Mouse (Mus musculus): ENCODE measurements around the gene Olfr1317. TPM values are rescaled to one million over a fixed set of nuclear protein-coding genes. Genes with fewer than 3 reads are reported as not detected.

Olfr1317 gene
- not detected for total RNA-seq (2021)

GRCm38 (mm10) chr2:112140029-112140428 is at the start of gene Olfr1317:
TSS of gene Olfr1317 (plus strand) at chr2:112140329.
- no peak for DNase-seq (ENCODE audit: low spot score)
- intact Hi-C loops (cut with DNase I): no loop called here

GRCm38 (mm10) chr2:112096681-112097080 is 43.4 kb upstream of the Olfr1317 start, which contains the start of gene Olfr1314:
TSS of gene Olfr1314 (minus strand) at chr2:112096781.
- DNase-seq (ENCODE audit: low spot score): no peak
- intact Hi-C loops (cut with DNase I): no loop called here

GRCm38 (mm10) chr2:112115340-112115739 is 24.8 kb upstream of the Olfr1317 start, which contains the start of gene Olfr1315-ps1:
TSS of gene Olfr1315-ps1 (minus strand) at chr2:112115440.
- intact Hi-C loops (cut with DNase I): no loop called here

GRCm38 (mm10) chr2:112134877-112135276 is 5.3 kb upstream of the Olfr1317 start, which contains the start of gene Olfr1316:
TSS of gene Olfr1316 (minus strand) at chr2:112134977.
- intact Hi-C loops (cut with DNase I): no loop called here
- DNase-seq (ENCODE audit: low spot score): no peak

More at GRCm38 (mm10) chr2:112115340-112115739, 24.8 kb upstream of the Olfr1317 start, which contains the start of gene Olfr1315-ps1:
- DNase-seq (ENCODE audit: low spot score): no peak

- DNase-seq (ENCODE audit: low spot score): no peak
- intact Hi-C loops (cut with DNase I): no loop called here
Observed at GRCm38 (mm10) chr2:112153898-112154297, 13.8 kb downstream of the Olfr1317 start, which contains the start of gene Olfr1318. TSS of gene Olfr1318 (plus strand) at chr2:112154198.

Other genes starting within 250 kb of the Olfr1317 start
- not detected for gene Olfr1306, start 224.1 kb upstream of the Olfr1317 start, total RNA-seq (2021)
- not detected for gene Olfr1307, start 190.9 kb upstream of the Olfr1317 start, total RNA-seq (2021)
- not detected for gene Olfr1308, start 175.4 kb upstream of the Olfr1317 start, total RNA-seq (2021)
- not detected for gene Olfr1309, start 150.0 kb upstream of the Olfr1317 start, total RNA-seq (2021)
- not detected for gene Olfr1310, start 127.6 kb upstream of the Olfr1317 start, total RNA-seq (2021)
- not detected for gene Olfr1311, start 115.9 kb upstream of the Olfr1317 start, total RNA-seq (2021)
- not detected for gene Olfr1312, start 90.1 kb upstream of the Olfr1317 start, total RNA-seq (2021)
- not detected for gene Olfr1313, start 62.5 kb upstream of the Olfr1317 start, total RNA-seq (2021)
- not detected for gene Olfr1314, start 43.5 kb upstream of the Olfr1317 start, total RNA-seq (2021)
- not detected for gene Olfr1315-ps1, start 24.9 kb upstream of the Olfr1317 start, total RNA-seq (2021)
- not detected for gene Olfr1316, start 5.4 kb upstream of the Olfr1317 start, total RNA-seq (2021)
- gene Olfr1318, start 13.9 kb downstream of the Olfr1317 start, total RNA-seq (2021): not detected
- gene Lpcat4, start 99.1 kb downstream of the Olfr1317 start, total RNA-seq (2021): 1 to 10 TPM; 2.6 to 3.3 TPM
- not detected for gene Nutm1, start 119.0 kb downstream of the Olfr1317 start, total RNA-seq (2021)
- 10 to 100 TPM; 62.2 to 64.3 TPM for gene Nop10, start 121.6 kb downstream of the Olfr1317 start, total RNA-seq (2021)
- gene Slc12a6, start 125.5 kb downstream of the Olfr1317 start, total RNA-seq (2021): 10 to 100 TPM; 34.9 to 37.3 TPM
- gene Gm21985, start 126.0 kb downstream of the Olfr1317 start, total RNA-seq (2021): under 1 TPM; 0.55 to 0.59 TPM
- 10 to 100 TPM; 60.5 to 61.0 TPM for gene Emc4, start 227.7 kb downstream of the Olfr1317 start, total RNA-seq (2021)
- gene Katnbl1, start 238.9 kb downstream of the Olfr1317 start, total RNA-seq (2021): 1 to 10 TPM; 4.6 to 4.7 TPM